Mouse (Mus musculus) adrenal gland, adult (tissue): ENCODE measurements at regions not wholly inside any gene's neighbourhood (a gene's known extent, or its start where the extent isn't known, plus 50 kb on each side); places are given as distances from the start of the nearest gene placed in this dataset.
"Not testable (repeated sequence)": the region's sequence is repeated elsewhere in the genome, so short reads cannot be mapped to it uniquely, and the experiment has no call there.

Experiments used
- DNase-seq, 2 experiments: peaks; one replicate each; pipeline ENCODE4 v3.0.0; 2022 to 2023; ENCODE audit warnings: low spot score in 1 of 2; ENCODE audit not compliant: inconsistent age in 2 of 2

DNA sequence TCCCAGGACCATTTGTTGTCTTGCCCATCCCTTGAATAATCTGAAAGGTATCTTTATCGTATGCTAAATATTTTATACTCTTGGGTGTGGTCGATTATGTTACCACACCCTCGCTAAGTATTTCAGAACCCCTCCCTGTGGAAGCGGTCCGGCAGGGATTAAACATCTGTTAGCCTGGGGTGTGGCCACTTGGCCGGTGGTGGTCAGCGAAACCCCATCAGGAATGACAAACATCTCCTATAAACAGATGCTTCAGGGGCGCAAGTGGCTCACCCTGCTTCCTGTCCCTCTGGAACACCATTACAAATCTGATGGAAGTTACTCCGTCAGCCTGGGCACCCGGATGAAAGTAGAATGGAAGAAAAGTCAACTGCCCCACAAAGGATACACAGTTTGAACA, 119.8 kb upstream of the Dyrk2 start:
- DNase-seq = no peak

DNA sequence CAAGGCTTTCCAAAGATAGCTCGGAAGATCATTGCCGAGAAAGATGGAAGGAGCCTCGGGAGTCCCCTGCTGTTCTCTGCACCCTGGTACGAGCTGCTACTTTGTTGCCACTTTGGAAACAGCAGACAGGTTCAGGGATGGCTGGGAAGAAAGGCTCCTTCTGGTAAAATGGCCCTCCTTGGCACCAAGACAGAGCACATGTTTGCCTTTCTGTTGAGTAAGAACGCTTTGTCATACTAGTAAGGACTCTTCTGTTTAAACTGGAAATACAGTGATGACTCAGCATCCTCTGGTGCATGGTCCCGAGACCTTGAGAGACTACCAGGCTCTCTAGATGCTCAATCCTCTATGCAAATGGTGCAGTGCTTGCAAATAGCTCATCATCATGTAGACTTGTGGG, 118.2 kb upstream of the Dyrk2 start:
- DNase-seq = peak in 1 of 2 experiments; percentile 56

- no peak for DNase-seq
These were observed 114.6 kb upstream of the Dyrk2 start for GRCm38 (mm10) chr10:118984580-118984979.

GRCm38 (mm10) chr10:118981446-118981845, 111.4 kb upstream of the Dyrk2 start:
- no peak for DNase-seq

DNA sequence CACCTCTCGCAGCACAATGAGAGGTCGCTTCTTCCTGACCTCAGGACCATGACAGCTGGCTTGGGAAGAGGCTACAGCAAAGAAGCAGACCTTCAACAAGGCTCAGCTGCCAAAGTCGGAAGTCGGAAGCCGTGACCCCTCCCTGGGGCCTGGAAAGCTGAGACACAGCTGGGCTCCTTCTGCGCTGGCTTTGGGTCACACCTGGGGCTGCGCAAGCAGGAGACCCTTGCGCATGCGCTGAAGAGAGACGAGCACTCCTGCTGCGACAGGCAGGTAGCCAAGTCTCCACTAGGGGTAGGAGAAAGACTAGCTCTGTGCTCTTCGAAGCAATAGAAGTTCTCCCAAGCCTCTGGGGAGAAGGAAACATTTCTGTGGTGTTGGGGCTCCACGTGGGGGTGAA, 109.3 kb upstream of the Dyrk2 start:
- DNase-seq = no peak

DNA sequence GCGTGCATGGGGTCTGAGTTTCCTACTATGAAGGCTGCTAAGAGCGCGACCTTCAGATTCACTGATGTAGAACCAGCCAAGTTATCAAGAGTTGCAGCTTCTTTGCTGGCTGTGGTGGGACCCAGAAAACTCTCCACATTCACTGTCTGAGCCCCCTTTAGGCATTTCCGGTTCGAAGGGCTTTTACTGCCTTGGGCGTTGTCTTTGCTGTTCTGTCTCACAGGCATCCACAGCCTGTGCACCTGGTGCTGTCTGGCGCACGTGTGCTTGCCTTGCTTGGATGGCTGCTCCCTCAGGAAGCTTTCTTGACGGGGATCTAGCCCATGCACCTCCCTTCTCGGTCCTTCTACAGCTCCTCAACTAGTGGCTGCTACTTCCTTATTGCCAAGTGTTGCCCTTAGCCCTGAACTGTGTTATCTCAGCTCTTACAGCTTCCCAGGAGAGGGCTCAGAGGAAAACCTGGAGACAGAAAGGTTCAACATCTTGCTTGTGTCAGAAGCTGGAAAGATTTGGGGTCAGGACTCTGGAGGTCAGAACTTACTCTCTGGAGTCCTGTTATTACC, 108.3 kb upstream of the Dyrk2 start:
- no peak for DNase-seq

GRCm38 (mm10) chr10:118976447-118976846, 106.4 kb upstream of the Dyrk2 start:
- no peak for DNase-seq

- no peak for DNase-seq
These were observed 105.8 kb upstream of the Dyrk2 start for GRCm38 (mm10) chr10:118975772-118976171.

DNA sequence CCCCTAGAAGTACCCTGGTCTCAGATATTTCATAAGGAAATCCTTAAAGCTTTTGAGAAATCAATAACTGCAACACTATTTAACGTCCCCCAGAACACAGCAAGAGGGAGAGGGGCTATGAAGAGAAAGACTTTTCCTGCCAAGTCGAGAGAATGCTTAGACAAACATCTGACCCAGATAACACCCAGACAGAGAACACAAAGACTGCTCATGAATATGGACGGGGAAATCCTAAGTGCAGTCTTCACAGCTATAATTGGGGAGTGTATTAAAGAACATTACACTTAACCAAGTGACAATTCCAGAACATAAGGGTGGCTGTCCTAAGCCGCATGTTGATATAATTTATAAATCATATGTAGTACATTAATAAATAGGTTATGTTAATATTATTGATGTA, 103.3 kb upstream of the Dyrk2 start:
- no peak for DNase-seq

- no peak for DNase-seq
These were observed 102.6 kb upstream of the Dyrk2 start for GRCm38 (mm10) chr10:118972626-118973025.

- DNase-seq = no peak
These were observed 100.6 kb upstream of the Dyrk2 start for GRCm38 (mm10) chr10:118970457-118971175.

DNA sequence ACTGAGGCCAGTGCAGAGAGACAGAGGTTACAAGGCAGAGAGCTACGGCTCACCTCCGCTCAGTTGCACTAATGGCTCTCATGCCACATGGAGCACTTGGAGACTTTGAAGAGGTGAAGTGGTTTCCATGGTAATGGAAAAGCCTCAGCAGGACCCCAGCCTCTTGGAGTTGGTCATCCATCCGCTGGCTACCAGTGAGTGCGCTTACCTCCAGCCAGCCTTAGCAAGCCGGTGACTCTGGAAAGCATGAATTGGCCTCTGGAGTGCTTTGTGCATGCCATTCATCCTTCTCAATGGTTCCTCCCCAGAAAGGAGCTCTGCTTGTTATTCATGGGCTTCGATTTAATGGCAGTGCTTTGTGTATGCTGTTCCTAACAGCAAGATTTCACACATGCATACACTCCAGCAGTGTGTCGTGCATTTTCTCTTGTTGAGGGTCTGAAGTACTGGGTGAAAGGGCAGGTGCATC, 91.7 kb upstream of the Dyrk2 start:
- no peak for DNase-seq

DNA sequence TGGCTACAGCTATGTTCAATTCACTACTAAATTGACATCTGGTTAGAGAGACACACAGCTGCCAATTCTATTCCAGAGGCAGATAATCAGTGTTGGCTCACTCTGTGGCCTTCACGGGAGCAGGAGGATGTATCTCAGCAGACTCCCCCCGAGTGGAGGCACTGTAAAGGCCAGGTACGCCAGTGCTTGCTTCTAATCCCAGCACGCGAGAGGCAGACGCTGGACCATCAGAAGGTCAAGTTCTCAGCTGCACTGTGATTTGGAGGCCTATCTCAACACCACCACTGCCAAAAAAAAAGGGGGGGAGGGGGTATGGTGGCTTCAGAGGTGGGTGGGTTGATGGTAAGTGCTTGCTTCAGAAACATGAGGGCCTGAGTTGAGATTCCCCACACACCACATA, 90.1 kb upstream of the Dyrk2 start:
- no peak for DNase-seq

GRCm38 (mm10) chr10:118959623-118960022, 89.6 kb upstream of the Dyrk2 start:
- DNase-seq = no peak

DNA sequence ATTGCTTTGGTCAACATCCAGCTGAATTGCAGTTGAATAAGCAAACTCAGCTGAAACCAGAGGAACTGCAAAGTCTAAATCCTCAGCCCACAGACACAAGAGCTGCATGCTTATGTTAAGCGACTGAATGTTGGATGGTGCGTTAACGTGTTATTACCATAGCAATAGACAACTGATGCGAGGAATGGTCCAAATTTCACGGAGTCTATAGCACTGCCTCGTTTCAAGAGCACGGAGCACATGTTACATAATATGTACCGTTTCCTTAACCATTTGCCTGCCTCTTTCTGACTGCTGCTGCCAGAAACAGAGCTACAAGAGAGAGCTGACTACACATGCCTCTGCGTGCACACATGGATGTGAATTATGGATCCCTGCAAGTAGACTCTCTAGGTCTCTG, 86.3 kb upstream of the Dyrk2 start:
- no peak for DNase-seq

DNA sequence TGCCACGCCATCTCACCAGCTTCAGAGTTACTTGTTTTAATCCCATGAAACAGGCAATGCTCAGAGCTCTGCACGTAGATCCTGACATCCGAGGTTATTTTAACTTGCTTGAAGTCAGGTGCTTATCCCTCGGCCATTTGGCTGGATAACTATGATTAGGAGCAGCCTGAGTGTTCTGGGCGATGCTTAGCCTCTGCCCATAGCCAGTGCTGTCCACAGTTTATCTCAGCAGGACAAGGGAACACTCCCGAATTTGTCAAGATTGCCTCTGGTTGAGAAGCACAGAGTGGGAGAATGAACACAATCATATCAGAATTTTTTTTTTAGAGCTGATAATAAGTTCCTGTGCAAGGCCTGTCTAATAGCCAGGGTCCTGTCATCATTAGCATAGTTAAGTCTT, 83.4 kb upstream of the Dyrk2 start:
- no peak for DNase-seq

- no peak for DNase-seq
These were observed 82.7 kb upstream of the Dyrk2 start for GRCm38 (mm10) chr10:118952756-118953155.

- DNase-seq = peak; percentile 39 to 86
These were observed 77.7 kb upstream of the Dyrk2 start for GRCm38 (mm10) chr10:118947724-118948123.

DNA sequence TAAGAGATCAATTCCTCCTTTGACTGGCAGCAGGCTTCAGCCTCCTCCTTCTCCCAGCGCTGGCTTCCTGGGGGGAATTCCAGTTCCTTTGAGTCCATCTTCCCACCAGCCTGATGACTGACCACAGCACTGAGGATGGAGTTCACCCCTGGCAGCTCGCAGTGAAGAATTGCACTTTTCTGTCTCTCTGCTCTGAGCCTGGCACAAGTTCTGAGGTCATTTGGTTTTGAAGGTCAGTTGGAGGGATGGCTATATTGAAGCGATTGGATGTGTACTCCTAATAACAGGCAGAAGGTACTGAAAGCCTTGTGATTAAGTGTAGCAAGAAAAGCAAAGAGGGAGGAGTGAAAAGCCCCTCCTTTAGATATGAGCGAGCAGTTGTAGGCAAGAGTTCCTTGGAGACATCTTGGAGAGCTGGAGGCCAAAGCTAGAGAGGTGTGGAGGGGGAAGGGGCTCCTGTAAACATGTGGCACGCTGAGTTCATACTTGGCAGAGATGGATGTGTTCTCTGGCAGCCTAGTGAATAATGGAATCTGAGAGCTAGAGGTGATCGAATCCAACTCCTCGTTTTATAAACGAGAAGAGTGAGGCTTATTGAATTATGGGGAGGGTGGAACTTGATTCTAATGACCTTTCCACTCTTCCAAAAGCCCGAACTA, 77.1 kb upstream of the Dyrk2 start:
- peak; percentile 22 to 74 for DNase-seq

- no peak for DNase-seq
These were observed 57.3 kb upstream of the Dyrk2 start for GRCm38 (mm10) chr10:118927316-118927715.

DNA sequence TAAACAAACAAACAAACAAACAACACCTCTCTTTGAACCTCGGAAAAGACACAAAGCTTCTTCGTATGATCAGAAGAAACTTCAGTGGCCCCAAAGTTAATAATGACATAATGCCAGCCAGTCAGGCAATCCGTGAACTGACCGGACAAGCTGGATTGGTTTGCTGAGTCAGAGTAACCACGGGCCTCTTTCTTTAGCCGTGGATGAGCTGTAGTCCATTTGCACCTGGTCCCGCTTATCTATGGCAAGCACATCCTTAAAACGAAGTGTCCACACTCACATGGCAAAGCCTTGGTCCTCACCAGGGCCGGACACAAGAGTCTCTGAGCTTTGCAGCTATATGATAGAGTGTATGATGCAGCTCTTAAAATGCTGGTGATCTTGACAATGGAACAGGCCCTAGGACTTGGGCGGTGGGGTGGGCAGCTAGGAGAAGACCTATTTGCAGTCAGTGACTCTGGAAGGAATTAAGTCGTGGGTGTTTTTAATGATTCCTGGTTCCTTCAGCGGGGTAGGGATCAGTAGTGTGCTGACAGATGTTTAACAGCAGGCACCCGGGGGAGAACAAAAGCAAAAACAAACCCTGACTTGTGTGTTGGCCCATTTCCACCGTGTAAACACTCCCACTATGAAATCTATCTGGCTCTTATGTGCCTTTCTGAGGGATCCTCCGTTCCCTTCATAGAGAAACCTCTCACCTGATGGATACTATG, 53.6 kb upstream of the Dyrk2 start:
- no peak for DNase-seq

DNA sequence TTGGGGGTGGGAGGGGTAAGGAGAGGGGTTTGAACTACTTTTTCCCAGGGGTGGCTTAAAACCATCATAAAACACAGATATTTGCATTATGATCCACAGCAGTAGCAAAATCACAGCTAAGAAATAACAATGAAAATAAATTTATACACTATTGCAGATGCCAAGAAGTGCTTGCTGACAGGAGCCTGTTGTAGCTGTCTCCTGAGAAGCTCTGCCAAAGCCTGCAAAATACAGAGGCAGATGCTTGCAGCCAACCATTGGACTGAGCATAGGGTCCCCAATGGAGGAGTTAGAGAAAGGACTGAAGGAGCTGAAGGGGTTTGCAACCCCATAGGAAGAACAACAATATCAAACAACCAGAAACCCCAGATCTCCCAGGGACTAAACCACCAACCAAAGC, 52.1 kb upstream of the Dyrk2 start:
- not testable (repeated sequence) for DNase-seq
